Mouse (Mus musculus) myocyte (in vitro differentiated cells): ENCODE measurements around the gene Grid2. TPM values are rescaled to one million over a fixed set of nuclear protein-coding genes. Genes with fewer than 3 reads are reported as not detected.

Source experiments
- H3K27me3 ChIP-seq: one replicate; pipeline ENCODE4 v1.6.1; 2011; ENCODE audit not compliant: control insufficient read depth, insufficient read depth, insufficient read length
- H3K36me3 ChIP-seq: one replicate; pipeline ENCODE4 v1.6.1; 2011; ENCODE audit not compliant: control insufficient read depth, insufficient read depth
- H3K4me2 ChIP-seq: one replicate; pipeline ENCODE4 v1.6.1; 2011; ENCODE audit warnings: low read depth, control low read depth
- H3K4me3 ChIP-seq: one replicate; pipeline ENCODE4 v1.5.1; 2011; ENCODE audit warnings: mild to moderate bottlenecking, control low read depth, moderate library complexity
- H3K79me2 ChIP-seq: one replicate; pipeline ENCODE4 v1.6.1; 2011; ENCODE audit not compliant: control insufficient read depth, insufficient read depth
- H3ac ChIP-seq: one replicate; pipeline ENCODE4 v1.6.1; 2011; ENCODE audit not compliant: control insufficient read depth, insufficient read length
- CEBPB ChIP-seq: IDR thresholded peaks from 2 replicates; pipeline ENCODE4 v1.6.1; 2011; ENCODE audit warnings: mild to moderate bottlenecking, moderate library complexity; ENCODE audit not compliant: poor library complexity, insufficient read depth, severe bottlenecking
- E2F4 ChIP-seq: IDR thresholded peaks from one replicate; pipeline ENCODE4 v1.6.1; 2011; ENCODE audit warnings: mild to moderate bottlenecking, control low read depth, moderate library complexity; ENCODE audit not compliant: insufficient read depth
- MAX ChIP-seq: IDR thresholded peaks from one replicate; pipeline ENCODE4 v1.6.1; 2011; ENCODE audit warnings: low read depth, mild to moderate bottlenecking, control low read depth
- MYOD1 ChIP-seq, 3 experiments: IDR thresholded peaks; one replicate each; pipeline ENCODE4 v1.6.1; 2011; ENCODE audit warnings: control low read depth in 2 of 3, low read depth in 2 of 3, mild to moderate bottlenecking in 2 of 3, moderate library complexity in 1 of 3; ENCODE audit not compliant: insufficient read length in 2 of 3, control insufficient read depth in 1 of 3
- MYOG ChIP-seq, 3 experiments: IDR thresholded peaks; one replicate each; pipeline ENCODE4 v1.6.1; 2011; ENCODE audit warnings: control low read depth in 2 of 3, low read depth in 2 of 3, mild to moderate bottlenecking in 2 of 3; ENCODE audit not compliant: insufficient read length in 2 of 3, control insufficient read depth in 1 of 3, insufficient read depth in 1 of 3
- POLR2A ChIP-seq: IDR thresholded peaks from one replicate; pipeline ENCODE4 v1.6.1; 2011; ENCODE audit warnings: low read depth, mild to moderate bottlenecking, control low read depth, moderate library complexity; ENCODE audit not compliant: insufficient read length
- POLR2AphosphoS2 ChIP-seq: IDR thresholded peaks from one replicate; pipeline ENCODE4 v1.6.1; 2011; ENCODE audit warnings: low read depth, control low read depth; ENCODE audit not compliant: insufficient read length
- REST ChIP-seq: IDR thresholded peaks from one replicate; pipeline ENCODE4 v1.6.1; 2011; ENCODE audit warnings: mild to moderate bottlenecking, control low read depth, moderate library complexity; ENCODE audit not compliant: insufficient read depth, insufficient read length
- SRF ChIP-seq: IDR thresholded peaks from one replicate; pipeline ENCODE4 v1.6.1; 2011; ENCODE audit warnings: low read depth; ENCODE audit not compliant: control insufficient read depth, insufficient read length
- TCF12 ChIP-seq: IDR thresholded peaks from one replicate; pipeline ENCODE4 v1.6.1; 2011; ENCODE audit warnings: mild to moderate bottlenecking, control low read depth; ENCODE audit not compliant: poor library complexity, insufficient read depth, severe bottlenecking
- TCF3 ChIP-seq: IDR thresholded peaks from one replicate; pipeline ENCODE4 v1.6.1; 2011; ENCODE audit warnings: low read depth, control low read depth; ENCODE audit not compliant: insufficient read length
- USF1 ChIP-seq: IDR thresholded peaks from one replicate; pipeline ENCODE4 v1.6.1; 2011; ENCODE audit warnings: low read depth, mild to moderate bottlenecking, control low read depth, moderate library complexity
- polyA plus RNA-seq: library from polyadenylated mRNA; unstranded; fragments of >200 nt; fragmentation: generic; extraction: Trizol; gene quantifications from one replicate; pipeline ENCODE4 v1.2.1, GENCODE M21; 2012; ENCODE audit warnings: missing spikeins

Grid2 gene
- polyA plus RNA-seq, 1 experiment = not detected

GRCm38 (mm10) chr6:64616843-64617242 lies 1361.2 kb downstream of the Grid2 start:
- Histone ChIP-seq H3K4me2 (no peak overlapping the region), H3K27me3 (no peaks in the 10 kb centered on the region), H3K4me3 (no peak overlapping the region), H3ac (no peak overlapping the region), H3K79me2 (no peaks in the 10 kb centered on the region), H3K36me3 (no peaks in the 10 kb centered on the region)
- TF ChIP-seq CEBPB = no peak

- no peaks in the 10 kb centered on the region for H3K27me3 ChIP-seq
- TF ChIP-seq MAX (no peak), TCF12 (no peak), REST (no peak), POLR2AphosphoS2 (no peak), POLR2A (no peak), USF1 (no peak), E2F4 (no peak), SRF (no peak), TCF3 (no peak), MYOG (IDR thresholded peaks at IDR 0.05; ENCODE audit: control insufficient read depth in 1 of 3, insufficient read depth in 1 of 3, insufficient read length in 2 of 3, low read depth in 2 of 3) (no peak), MYOD1 (IDR thresholded peaks at IDR 0.05; ENCODE audit: control insufficient read depth in 1 of 3, insufficient read length in 2 of 3, low read depth in 2 of 3) (no peak), CEBPB (no peak)
- H3K4me2 ChIP-seq = no peak overlapping the region
- no peaks in the 10 kb centered on the region for H3K79me2 ChIP-seq
- no peaks in the 10 kb centered on the region for H3K36me3 ChIP-seq
- no peak overlapping the region for H3K4me3 ChIP-seq
- no peak overlapping the region for H3ac ChIP-seq
Observed at GRCm38 (mm10) chr6:64617417-64618135, 1361.9 kb downstream of the Grid2 start.

- no peaks in the 10 kb centered on the region for H3K36me3 ChIP-seq
- no peak overlapping the region for H3K4me3 ChIP-seq
- no peak for TF ChIP-seq REST
- no peak for TF ChIP-seq TCF3
- TF ChIP-seq MYOG (IDR thresholded peaks at IDR 0.05; ENCODE audit: control insufficient read depth in 1 of 3, insufficient read depth in 1 of 3, insufficient read length in 2 of 3, low read depth in 2 of 3) = no peak
- H3ac ChIP-seq = no peak overlapping the region
- no peak overlapping the region for H3K4me2 ChIP-seq
- no peaks in the 10 kb centered on the region for H3K27me3 ChIP-seq
- H3K79me2 ChIP-seq = no peaks in the 10 kb centered on the region
Observed at GRCm38 (mm10) chr6:64623404-64623803, 1367.7 kb downstream of the Grid2 start.

- Histone ChIP-seq H3K36me3 (no peaks in the 10 kb centered on the region), H3K4me3 (no peak overlapping the region), H3K4me2 (no peak overlapping the region), H3ac (no peak overlapping the region), H3K27me3 (no peaks in the 10 kb centered on the region), H3K79me2 (no peaks in the 10 kb centered on the region)
- TF ChIP-seq POLR2AphosphoS2 = no peak
- no peak for TF ChIP-seq TCF12
- no peak for TF ChIP-seq USF1
- TF ChIP-seq REST = no peak
- no peak for TF ChIP-seq MAX
- no peak for TF ChIP-seq MYOD1 (IDR thresholded peaks at IDR 0.05; ENCODE audit: control insufficient read depth in 1 of 3, insufficient read length in 2 of 3, low read depth in 2 of 3)
- TF ChIP-seq TCF3 = no peak
- TF ChIP-seq SRF = no peak
- no peak for TF ChIP-seq CEBPB
- no peak for TF ChIP-seq MYOG (IDR thresholded peaks at IDR 0.05; ENCODE audit: control insufficient read depth in 1 of 3, insufficient read depth in 1 of 3, insufficient read length in 2 of 3, low read depth in 2 of 3)
- no peak for TF ChIP-seq E2F4
- TF ChIP-seq POLR2A = no peak
Observed at GRCm38 (mm10) chr6:64647661-64648060, 1392.0 kb downstream of the Grid2 start.

- TF ChIP-seq MAX (no peak), REST (no peak)
- no peaks in the 10 kb centered on the region for H3K27me3 ChIP-seq
- no peaks in the 10 kb centered on the region for H3K36me3 ChIP-seq
- H3K79me2 ChIP-seq = no peaks in the 10 kb centered on the region
- H3K4me3 ChIP-seq = no peak overlapping the region
- no peak overlapping the region for H3ac ChIP-seq
- H3K4me2 ChIP-seq = no peak overlapping the region
Observed at GRCm38 (mm10) chr6:64648196-64648595, 1392.5 kb downstream of the Grid2 start.
